Mouse (Mus musculus) retina, postnatal 1 day (tissue): ENCODE data around the gene Piwil1.
"Not testable (repeated sequence)": the region's sequence is repeated elsewhere in the genome, so short reads cannot be mapped to it uniquely, and the experiment has no call there.

Experiments
- DNase-seq: peaks from one replicate; pipeline ENCODE4 v3.0.0-alpha.2; 2012

The Piwil1 gene

DNA sequence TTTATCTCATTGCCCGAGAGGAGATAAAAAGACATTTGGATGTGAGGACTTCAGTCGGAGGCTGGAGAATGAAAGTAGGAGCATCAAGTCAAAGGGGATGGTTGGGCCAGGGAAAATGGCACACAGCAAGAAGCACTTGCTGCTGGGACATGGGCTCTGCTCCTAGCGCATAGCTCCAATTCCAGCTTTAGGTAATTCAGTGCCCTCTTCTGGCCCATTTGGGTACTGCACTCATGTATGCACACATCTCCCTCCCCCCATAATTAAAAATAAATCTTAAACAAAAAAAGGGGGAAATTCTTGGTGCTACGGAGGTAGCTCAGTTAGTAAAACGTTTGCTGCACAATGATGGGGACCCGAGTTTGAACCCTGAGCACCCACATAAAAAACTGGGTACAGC is 9.5 kb downstream of the Piwil1 start:
- DNase-seq: peak; percentile 27

DNA sequence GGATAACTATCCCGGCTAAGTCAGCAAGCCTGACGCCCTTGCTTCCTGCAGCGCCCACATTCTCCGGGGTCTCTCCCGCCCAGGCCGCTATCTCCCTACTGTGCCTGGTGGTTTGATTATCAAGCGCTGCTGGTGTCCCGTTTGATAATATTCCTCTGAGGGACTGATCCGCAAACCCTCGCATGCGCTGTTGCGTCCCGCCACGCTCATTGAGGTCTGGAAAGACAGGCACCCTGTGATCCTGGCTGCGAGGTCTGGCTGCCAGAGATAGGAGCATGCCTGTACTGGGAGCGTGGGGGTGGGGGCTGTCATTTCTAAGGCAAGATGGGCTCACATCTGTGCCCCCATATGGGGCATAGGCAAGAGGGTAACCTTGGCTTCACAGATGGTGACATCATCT is 12.8 kb downstream of the Piwil1 start:
- DNase-seq: no peak

DNA sequence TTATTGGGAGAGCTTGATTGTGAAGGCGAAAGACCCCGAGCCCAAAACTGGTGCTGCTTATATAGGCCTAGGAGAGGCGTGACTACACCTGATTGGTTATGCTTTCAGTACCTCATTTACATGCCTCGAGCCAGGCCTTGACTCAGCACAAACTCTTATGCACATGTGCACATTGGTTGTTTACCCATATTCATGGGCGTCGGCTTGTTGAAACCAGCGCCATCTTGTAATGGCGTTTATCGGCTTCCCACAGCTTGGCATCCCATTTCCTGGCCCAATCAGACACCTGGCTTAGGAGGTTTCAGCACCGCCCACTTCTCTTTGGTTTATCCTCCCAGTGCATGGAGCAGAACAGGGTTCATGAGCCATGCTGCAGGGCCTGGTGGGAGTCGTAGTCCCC is 18.1 kb downstream of the Piwil1 start:
- not testable (repeated sequence) for DNase-seq

DNA sequence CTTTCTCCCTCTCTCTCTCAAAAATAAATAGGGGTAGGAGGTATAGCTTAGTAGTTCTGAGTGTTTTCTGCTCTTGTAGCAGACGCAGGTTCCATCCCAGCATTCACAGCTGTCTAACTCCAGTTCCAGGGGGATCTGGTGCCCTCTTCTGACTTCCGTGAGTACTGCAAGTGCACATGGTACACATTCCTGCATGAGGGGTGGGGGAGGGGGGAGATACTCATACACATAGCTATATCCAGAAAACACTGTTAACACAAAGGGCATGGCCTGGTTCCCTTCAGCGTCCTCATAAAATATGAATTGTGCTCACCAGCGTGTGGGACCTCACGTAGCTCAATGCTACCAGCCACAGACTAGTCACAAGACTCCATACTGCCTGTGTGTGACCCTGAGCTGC is 27.0 kb downstream of the Piwil1 start:
- peak; percentile 63 for DNase-seq

DNA sequence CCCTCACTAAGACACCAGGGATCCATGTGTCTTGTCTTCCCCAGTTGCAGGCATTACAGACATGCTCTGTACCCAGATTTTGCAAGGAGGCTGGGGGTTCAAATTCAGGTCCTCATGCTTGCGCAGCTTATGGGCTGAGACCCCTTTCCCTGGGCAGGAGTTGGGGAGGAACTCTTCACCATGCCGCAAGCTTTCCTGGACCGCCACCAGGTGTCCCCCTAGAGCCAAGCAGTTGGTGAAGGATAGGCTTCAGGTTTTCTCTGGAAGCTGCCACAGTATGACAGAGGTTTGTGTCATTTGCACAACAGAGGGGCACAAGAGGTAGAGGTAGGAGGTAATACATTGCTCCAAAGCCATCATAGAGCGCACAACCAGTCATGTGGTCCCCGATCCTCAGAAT is 28.3 kb downstream of the Piwil1 start:
- DNase-seq: peak; percentile 61

DNA sequence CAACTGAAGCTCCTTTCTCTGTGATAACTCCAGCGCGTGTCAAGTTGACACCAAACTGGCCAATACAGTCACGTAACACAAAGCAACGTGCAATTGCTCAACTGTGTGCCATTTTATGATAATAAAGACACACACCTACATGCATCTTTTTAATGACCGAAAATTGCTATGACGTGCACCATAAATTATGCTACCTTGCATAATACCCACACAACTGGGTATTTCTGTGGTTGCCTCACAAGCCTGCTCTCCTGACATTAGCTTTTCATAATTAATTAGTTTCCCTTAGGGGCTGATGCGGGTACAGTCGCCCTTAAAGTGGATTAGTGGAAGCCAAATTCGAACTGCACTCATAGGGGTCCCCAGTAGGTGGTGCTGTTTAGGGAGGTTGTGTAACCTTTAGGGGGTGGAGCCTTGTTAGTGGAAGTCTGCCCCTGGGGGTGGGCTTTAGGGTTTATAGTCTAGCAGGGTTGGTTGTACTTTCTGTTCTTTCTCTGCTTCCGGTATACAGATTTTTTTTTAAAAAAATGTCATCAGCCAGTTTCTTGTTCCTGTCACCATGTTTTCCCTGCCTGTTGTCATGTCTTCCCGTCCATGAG is 30.2 kb downstream of the Piwil1 start:
- DNase-seq: peak; percentile 70

DNA sequence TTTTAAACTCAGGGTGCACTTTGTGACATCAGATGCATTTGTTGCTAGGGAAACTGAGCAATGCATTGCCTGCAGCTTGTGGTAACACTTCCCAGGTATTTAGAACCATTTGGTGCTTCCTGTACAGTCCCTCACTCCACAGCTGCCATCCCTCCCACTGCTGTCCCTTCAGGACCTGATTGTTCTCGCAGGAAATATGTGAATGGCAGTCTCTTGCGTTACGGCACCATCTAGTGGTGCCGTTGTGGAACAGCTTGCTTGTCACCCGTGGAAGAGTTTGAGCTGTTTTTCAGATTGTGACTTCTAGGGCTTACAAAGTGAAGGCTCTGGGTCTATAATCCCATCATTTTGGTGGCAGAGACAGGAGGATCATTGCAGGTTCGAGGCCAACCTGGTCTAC is 31.6 kb downstream of the Piwil1 start:
- peak; percentile 86 for DNase-seq

DNA sequence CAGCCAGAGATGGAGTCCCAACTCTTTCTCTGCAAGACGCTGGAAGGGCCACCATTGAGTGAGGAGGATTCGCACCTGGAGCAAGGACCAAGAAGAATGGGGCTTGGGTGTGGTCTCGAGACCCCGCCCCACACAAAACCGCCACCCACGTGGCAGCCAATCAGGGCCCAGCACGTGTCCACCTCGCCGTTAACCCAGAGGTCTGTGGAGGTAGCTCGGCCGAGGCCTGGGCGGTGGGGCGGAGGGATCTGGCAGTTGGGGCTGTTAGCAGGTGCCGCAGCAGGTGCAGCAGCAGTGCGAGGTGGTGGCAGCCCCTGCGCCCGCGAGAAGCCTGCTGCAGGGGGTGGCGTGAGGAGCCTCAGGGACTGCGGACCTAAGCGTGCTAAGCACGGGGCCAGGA is 33.6 kb downstream of the Piwil1 start:
- DNase-seq: no peak

DNA sequence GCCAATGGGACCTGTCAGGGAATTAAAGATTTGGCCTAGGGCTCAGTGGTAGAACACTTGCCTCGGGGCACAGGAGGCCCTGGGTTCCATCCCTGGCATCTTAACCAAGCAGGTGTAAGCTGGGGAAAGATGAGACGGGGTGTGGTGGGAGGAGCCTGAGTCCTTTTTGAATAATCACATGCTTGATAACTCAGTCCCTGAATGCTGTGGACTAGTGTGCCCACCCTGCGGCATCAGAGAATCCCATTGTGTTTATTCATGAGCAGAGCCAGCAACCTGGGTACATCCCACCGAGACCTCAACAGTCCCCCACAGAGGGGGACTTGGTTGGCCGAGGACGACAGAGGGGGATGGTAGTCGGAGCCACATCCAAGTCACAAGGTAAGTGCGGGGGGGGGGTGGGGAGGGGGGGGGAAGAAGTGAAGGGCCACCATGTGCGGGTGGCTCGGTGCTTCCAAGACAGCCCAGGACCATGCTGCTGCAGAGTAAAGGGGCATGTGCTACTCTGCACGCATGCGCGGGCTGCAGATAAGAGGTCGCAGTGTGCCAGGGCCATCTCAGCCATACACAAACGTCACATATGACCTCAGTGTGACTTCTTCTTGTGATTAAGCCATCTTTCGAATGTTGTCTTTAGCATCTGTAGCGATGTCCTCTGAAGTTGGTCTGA is 37.0 kb downstream of the Piwil1 start:
- peak; percentile 54 for DNase-seq

DNA sequence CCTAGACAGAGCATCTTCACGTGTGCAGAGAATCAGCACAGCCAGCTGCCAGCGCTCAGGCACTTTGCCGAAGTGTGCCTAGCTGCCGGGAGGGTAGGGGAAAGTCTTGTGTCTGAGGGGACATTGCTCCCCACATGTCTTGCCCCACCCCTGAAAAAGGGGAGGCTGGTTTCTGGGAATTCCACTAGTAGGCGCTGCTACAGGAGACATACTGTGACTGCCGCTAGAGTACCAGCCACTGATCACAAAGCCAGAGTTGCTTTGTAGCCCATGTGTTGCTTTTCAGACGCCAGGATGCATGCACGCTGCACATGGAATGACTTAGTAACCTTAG is 37.5 kb downstream of the Piwil1 start:
- peak; percentile 44 for DNase-seq

DNA sequence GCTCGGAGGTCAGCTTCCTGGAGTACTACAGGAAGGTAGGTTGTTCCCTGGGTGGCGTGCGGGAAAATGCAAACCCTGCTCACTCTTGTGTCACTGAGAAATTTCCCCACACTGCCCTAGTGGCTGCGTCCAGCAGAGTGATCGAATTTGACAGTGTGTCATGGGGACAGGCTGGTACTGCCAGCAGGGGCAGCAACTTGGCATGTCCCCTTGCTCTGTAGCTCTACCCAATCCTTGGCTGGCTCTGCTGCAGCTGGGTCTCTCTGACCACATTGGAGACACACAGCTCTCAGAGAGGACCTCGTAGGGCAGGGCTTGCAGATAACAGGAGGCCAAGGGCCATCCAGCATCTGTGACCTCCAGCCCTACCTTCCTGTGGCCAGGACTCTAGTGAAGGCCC is 42.0 kb downstream of the Piwil1 start:
- DNase-seq: peak; percentile 19

DNA sequence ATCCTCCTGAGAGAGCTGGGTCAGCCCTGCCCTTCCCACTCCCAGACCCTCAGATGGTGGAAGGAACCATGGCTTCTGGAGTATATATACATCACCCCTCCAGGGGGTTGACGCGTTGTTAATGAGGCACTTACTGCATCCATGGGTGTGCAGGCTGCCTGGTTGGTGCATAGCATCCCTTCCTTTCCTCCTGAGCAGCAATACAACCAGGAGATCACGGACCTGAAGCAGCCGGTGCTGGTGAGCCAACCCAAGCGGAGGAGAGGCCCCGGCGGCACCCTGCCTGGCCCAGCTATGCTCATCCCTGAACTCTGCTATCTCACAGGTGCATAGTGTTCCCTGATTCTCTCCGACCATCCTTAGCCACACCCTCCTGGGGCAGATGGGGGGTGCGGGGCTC is 42.9 kb downstream of the Piwil1 start:
- DNase-seq: no peak

DNA sequence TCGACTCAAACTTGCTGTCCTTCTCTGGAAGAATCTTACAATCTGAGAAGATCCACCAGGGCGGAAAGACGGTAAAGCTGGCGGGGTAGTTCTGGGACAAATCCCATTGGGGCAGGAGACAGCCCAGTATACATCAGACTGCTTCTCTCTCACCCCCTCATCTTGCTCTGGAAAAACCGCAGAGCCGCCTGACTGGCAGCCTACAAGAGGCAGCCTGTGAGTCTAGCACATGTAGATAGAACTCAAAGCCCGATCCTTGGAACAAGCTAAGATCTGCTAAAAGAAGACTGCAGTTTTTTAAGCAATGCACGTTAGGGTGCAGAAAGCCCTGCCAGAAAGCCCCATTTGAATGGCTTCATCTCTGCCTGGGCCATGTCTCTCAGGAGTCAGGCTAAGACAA is 43.9 kb downstream of the Piwil1 start:
- no peak for DNase-seq

DNA sequence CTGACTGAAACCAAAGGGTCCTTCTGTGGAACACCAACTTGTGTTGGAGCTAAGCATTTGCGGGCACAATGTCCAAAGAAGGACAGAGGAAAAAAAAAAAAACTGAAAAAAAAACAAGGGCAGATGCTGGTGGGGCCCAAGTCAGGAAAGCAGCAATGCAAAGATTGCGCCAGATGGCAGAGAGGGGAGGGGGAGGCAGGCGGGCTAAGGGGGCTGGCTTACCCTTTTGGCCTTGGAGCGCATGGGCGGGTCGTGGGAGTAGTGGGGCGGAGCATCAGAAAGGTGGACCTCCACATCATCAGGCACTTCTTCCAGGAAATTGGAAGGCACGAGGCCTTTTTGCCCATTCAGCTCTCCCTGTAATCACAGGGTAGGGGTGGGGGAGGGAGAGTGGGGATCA is 58.8 kb downstream of the Piwil1 start:
- peak; percentile 67 for DNase-seq

DNA sequence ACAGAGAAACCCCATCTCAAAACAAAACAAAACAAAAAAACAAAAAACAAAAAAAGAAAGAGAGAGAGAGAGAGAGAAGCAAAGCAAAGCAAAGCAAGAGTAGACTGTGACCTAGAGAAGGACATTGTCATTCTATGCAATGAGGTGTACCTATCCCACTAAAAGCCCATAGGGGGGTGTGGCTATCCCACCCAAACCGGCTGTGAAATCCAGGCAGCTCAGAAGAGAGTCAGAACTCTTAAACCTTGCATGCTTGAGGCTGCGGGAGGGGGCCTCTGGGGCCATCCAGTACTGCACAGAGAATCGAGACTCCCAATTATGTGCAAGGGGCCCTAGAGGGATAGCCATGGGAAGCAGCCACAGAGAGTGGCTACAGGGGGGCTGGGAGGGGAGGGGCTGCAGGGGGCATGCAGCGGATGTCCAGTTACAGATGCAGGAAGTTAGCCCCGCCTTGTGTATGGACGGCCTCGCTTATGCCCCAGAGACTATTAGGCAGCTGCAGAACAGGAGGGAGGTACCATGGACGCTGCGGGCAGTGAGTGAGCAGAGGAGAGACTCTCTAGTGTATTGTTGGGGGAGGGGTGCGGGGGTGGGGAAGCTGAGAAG is 66.8 kb downstream of the Piwil1 start:
- peak; percentile 75 for DNase-seq

DNA sequence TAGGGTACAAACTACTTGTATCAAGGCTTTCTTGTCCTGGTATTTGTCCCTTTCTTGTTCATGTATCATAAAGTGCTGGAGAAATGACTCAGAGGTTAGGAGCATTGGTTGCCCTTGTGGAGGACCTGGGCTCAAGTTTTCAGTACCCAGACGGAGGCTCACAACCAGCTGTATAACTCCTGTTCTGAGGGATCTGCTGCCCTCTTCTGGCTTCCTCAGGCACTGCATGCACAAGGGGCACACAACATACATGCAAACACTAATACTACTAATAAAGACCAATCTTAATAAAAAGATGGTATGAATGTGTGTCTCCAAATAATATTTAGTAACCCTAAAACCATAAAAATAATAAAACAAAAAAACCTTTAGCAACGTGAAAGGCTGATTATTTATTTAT is 74.1 kb downstream of the Piwil1 start:
- DNase-seq: no peak

DNA sequence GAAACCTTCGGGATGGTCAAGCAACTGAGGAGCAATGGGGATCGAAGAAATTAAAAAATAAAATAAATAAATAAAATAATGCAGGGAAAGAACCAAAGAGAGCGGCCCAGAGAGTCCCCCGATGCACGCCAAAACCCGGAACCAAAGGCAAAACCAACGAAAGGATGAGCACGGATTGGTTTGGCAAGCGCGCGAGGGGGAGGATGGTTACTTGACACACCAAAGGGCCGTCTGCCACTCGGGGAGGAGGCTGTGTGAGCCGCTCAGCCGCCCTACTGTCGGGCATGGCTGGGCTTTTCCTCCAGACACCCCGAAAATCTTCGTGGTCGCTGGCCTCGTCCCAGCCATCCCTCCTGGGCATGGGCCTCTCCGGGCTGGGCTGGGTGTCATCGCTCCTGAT is 79.3 kb downstream of the Piwil1 start:
- no peak for DNase-seq

DNA sequence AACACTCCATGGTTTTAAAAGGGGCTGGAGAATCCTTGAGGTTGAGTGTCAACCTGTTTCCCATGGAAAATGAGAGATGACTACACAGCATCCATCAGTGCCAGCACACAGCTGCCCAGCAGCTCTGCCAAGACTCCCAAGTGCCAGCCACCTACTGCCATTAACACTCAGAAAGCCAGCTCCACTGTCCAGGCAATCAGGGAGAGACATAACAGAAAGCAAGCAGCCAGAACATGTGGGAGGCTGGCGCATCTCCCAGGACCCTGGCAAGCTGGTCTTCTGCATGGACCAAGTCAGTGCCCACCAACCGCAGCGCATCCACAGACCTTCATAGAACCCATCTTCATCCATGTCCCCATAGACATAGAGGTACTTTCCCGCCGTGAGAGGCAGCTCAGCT is 98.3 kb downstream of the Piwil1 start:
- no peak for DNase-seq
